Mouse (Mus musculus) kidney, postnatal 0 days (tissue): ENCODE data around the gene Ank2. TPM values are rescaled to one million over a fixed set of nuclear protein-coding genes. Genes with fewer than 3 reads are reported as not detected.

Source experiments
- ATAC-seq: fragments of 200-750 bp; cut with Nextera tagmentation; replicated peaks from 2 replicates; pipeline ENCODE4 v1.8.0; 2017; ENCODE audit warnings: low read depth, moderate number of reproducible peaks, moderate TSS enrichment, moderate library complexity; ENCODE audit not compliant: low FRiP score
- DNase-seq: peaks from one replicate; pipeline ENCODE4 v3.0.0-alpha.2; 2016; ENCODE audit warnings: low spot score
- H3K27ac ChIP-seq: fragments of 300-500 bp; sonication (generic); 2 replicates; pipeline ENCODE4 v1.5.1; 2014; ENCODE audit warnings: mild to moderate bottlenecking
- H3K27me3 ChIP-seq: fragments of 300-500 bp; sonication (generic); 2 replicates; pipeline ENCODE4 v1.6.1; 2014; ENCODE audit warnings: low read length, mixed read lengths; ENCODE audit not compliant: insufficient read depth
- H3K36me3 ChIP-seq: fragments of 300-500 bp; sonication (generic); 2 replicates; pipeline ENCODE4 v1.6.1; 2014; ENCODE audit warnings: low read length, mixed read lengths; ENCODE audit not compliant: insufficient read depth
- H3K4me1 ChIP-seq: fragments of 300-500 bp; sonication (generic); replicated peaks from 2 replicates; pipeline ENCODE4 v1.6.1; 2014; ENCODE audit warnings: antibody characterized with exemption, low read length, mixed read lengths; ENCODE audit not compliant: insufficient read depth
- H3K4me2 ChIP-seq: fragments of 300-500 bp; sonication (generic); 2 replicates; pipeline ENCODE4 v1.6.1; 2014; ENCODE audit warnings: mild to moderate bottlenecking, low read length, moderate library complexity, mixed read lengths
- H3K4me3 ChIP-seq: fragments of 300-500 bp; sonication (generic); replicated peaks from 2 replicates; pipeline ENCODE4 v1.5.1; 2014; ENCODE audit warnings: low read depth, low read length
- H3K9ac ChIP-seq: fragments of 300-500 bp; sonication (generic); 2 replicates; pipeline ENCODE4 v1.6.1; 2014; ENCODE audit warnings: low read depth, low read length
- H3K9me3 ChIP-seq: fragments of 300-500 bp; sonication (generic); replicated peaks from 2 replicates; pipeline ENCODE4 v1.6.1; 2016; ENCODE audit warnings: low read length, inconsistent platforms, mixed read lengths
- CTCF ChIP-seq: IDR thresholded peaks from 2 replicates; pipeline ENCODE4 v1.5.1; 2016; ENCODE audit warnings: antibody characterized with exemption, low read depth, mild to moderate bottlenecking, moderate library complexity
- WGBS: fragments of 180-500 bp; shearing (Covaris S2); extraction: QIAGEN DNeasy Blood & Tissue Kit; methylation state at CpG from one replicate; pipeline ENCODE4 v1.1.7; 2014; 5-methylcytosine and 5-hydroxymethylcytosine counted together
- polyA plus RNA-seq: library from polyadenylated mRNA; unstranded; fragments of >200 nt; fragmentation: Nextera tagmentation; extraction: Ambion mirVana; gene quantifications from 2 replicates; pipeline ENCODE4 v1.2.1, GENCODE M21; 2015

Gene Ank2
- polyA plus RNA-seq, 1 experiment from 2014 or later: 4.1 TPM

GRCm38 (mm10) chr3:127369529-127369928 is 129.6 kb downstream of the Ank2 start:
- DNase-seq (no peak), ATAC-seq (no peak)
- no peaks in the 10 kb centered on the region for H3K9me3 ChIP-seq
- no peaks in the 10 kb centered on the region for H3K36me3 ChIP-seq
- no peaks in the 10 kb centered on the region for H3K27me3 ChIP-seq
- no peaks in the 10 kb centered on the region for H3K4me1 ChIP-seq
- H3K9ac ChIP-seq: no peak overlapping the region
- H3K4me3 ChIP-seq: no peak overlapping the region
- no peak overlapping the region for H3K4me2 ChIP-seq
- no peak overlapping the region for H3K27ac ChIP-seq
- TF ChIP-seq CTCF: no peak
- 78% methylated on average over 6 of the region's 6 CpGs for WGBS

- 80% methylated on average over 4 of the region's 4 CpGs for WGBS
- Histone ChIP-seq H3K27ac (no peak overlapping the region), H3K9me3 (no peaks in the 10 kb centered on the region), H3K4me3 (no peak overlapping the region), H3K4me2 (no peak overlapping the region), H3K36me3 (no peaks in the 10 kb centered on the region), H3K9ac (no peak overlapping the region), H3K4me1 (no peaks in the 10 kb centered on the region), H3K27me3 (no peaks in the 10 kb centered on the region)
- DNase-seq (no peak), ATAC-seq (no peak)
- TF ChIP-seq CTCF: no peak
Observed at GRCm38 (mm10) chr3:127367450-127367849, 131.7 kb downstream of the Ank2 start.

- no peak for DNase-seq
- WGBS: 91% methylated on average over 15 of the region's 15 CpGs
- no peak for ATAC-seq
- H3K9me3 ChIP-seq: no peaks in the 10 kb centered on the region
- H3K27ac ChIP-seq: no peak overlapping the region
- no peak overlapping the region for H3K4me2 ChIP-seq
- no peaks in the 10 kb centered on the region for H3K27me3 ChIP-seq
- no peak for TF ChIP-seq CTCF
- H3K36me3 ChIP-seq: no peaks in the 10 kb centered on the region
- H3K4me3 ChIP-seq: no peak overlapping the region
- H3K9ac ChIP-seq: no peak overlapping the region
- no peaks in the 10 kb centered on the region for H3K4me1 ChIP-seq
Observed at GRCm38 (mm10) chr3:127363512-127363911, 135.6 kb downstream of the Ank2 start.

- TF ChIP-seq CTCF: no peak
- Histone ChIP-seq H3K27ac (no peak overlapping the region), H3K4me1 (no peaks in the 10 kb centered on the region), H3K9ac (no peak overlapping the region), H3K36me3 (no peaks in the 10 kb centered on the region), H3K9me3 (no peaks in the 10 kb centered on the region), H3K27me3 (no peaks in the 10 kb centered on the region), H3K4me3 (no peak overlapping the region), H3K4me2 (no peak overlapping the region)
- no peak for ATAC-seq
- WGBS: 79% methylated on average over 9 of the region's 9 CpGs
- DNase-seq: no peak
Observed at GRCm38 (mm10) chr3:127362611-127363393, 136.3 kb downstream of the Ank2 start.

GRCm38 (mm10) chr3:127361846-127362245 is 137.3 kb downstream of the Ank2 start:
- no peaks in the 10 kb centered on the region for H3K4me1 ChIP-seq
- no peaks in the 10 kb centered on the region for H3K9me3 ChIP-seq
- H3K9ac ChIP-seq: no peak overlapping the region
- no peak for DNase-seq
- WGBS: 81% methylated on average over 8 of the region's 8 CpGs
- TF ChIP-seq CTCF: no peak
- no peaks in the 10 kb centered on the region for H3K36me3 ChIP-seq
- H3K27me3 ChIP-seq: no peaks in the 10 kb centered on the region
- H3K4me3 ChIP-seq: no peak overlapping the region
- no peak overlapping the region for H3K4me2 ChIP-seq
- ATAC-seq: no peak
- no peak overlapping the region for H3K27ac ChIP-seq

- no peaks in the 10 kb centered on the region for H3K27me3 ChIP-seq
- 52% methylated on average over 5 of the region's 5 CpGs for WGBS
- no peak overlapping the region for H3K9ac ChIP-seq
- no peak overlapping the region for H3K27ac ChIP-seq
- no peaks in the 10 kb centered on the region for H3K36me3 ChIP-seq
- no peak overlapping the region for H3K4me3 ChIP-seq
- no peak overlapping the region for H3K4me2 ChIP-seq
- no peak for ATAC-seq
- no peaks in the 10 kb centered on the region for H3K9me3 ChIP-seq
- DNase-seq: no peak
- TF ChIP-seq CTCF: no peak
- no peaks in the 10 kb centered on the region for H3K4me1 ChIP-seq
Observed at GRCm38 (mm10) chr3:127361384-127361783, 137.8 kb downstream of the Ank2 start.

GRCm38 (mm10) chr3:127355252-127355651 is 143.9 kb downstream of the Ank2 start:
- Histone ChIP-seq H3K27ac (no peak overlapping the region), H3K4me2 (no peak overlapping the region), H3K9ac (no peak overlapping the region), H3K36me3 (no peaks in the 10 kb centered on the region), H3K4me3 (no peak overlapping the region), H3K27me3 (no peaks in the 10 kb centered on the region), H3K4me1 (no peaks in the 10 kb centered on the region), H3K9me3 (no peaks in the 10 kb centered on the region)
- no peak for TF ChIP-seq CTCF
- 46% methylated on average over 5 of the region's 5 CpGs for WGBS
- ATAC-seq (no peak), DNase-seq (peak; percentile 18)
